Mouse (Mus musculus) layer of hippocampus, adult 8-10 months (tissue): ENCODE data around the gene Lyrm7. TPM values are rescaled to one million over a fixed set of nuclear protein-coding genes. Genes with fewer than 3 reads are reported as not detected.

Experiments used
- DNase-seq, 2 experiments: peaks; one replicate each; pipeline ENCODE4 v3.0.0; 2022; ENCODE audit warnings: low spot score in 2 of 2
- total RNA-seq, 4 experiments: library from RNA; stranded (reverse); gene quantifications; 2 replicates each; pipeline ENCODE4 v1.2.4; 2022

Lyrm7 gene
- total RNA-seq, 4 experiments from 2014 or later: 28.0 to 34.3 (median 30.4) TPM

GRCm38 (mm10) chr11:54802621-54803020 lies 58.1 kb downstream of the Lyrm7 start:
- no peak for DNase-seq

GRCm38 (mm10) chr11:54801791-54802558 lies 58.7 kb downstream of the Lyrm7 start:
- no peak for DNase-seq

- no peak for DNase-seq
These were observed 64.2 kb downstream of the Lyrm7 start for GRCm38 (mm10) chr11:54796551-54796950.

- DNase-seq: no peak
These were observed 66.0 kb downstream of the Lyrm7 start for GRCm38 (mm10) chr11:54794678-54795077.

GRCm38 (mm10) chr11:54793173-54793572 lies 67.5 kb downstream of the Lyrm7 start:
- DNase-seq: no peak

GRCm38 (mm10) chr11:54791458-54791857 lies 69.3 kb downstream of the Lyrm7 start:
- DNase-seq: no peak

GRCm38 (mm10) chr11:54787488-54788474 lies 72.9 kb downstream of the Lyrm7 start, which contains the start of gene Cdc42se2:
Gene Cdc42se2, minus strand, starts transcription at chr11:54787675.
- peak; percentile 94 to 95 for DNase-seq

GRCm38 (mm10) chr11:54786858-54787487 lies 73.7 kb downstream of the Lyrm7 start:
- peak; percentile 40 to 47 for DNase-seq

GRCm38 (mm10) chr11:54785566-54785965 lies 75.2 kb downstream of the Lyrm7 start:
- no peak for DNase-seq

GRCm38 (mm10) chr11:54784436-54784835 lies 76.3 kb downstream of the Lyrm7 start:
- DNase-seq: no peak

- no peak for DNase-seq
These were observed 78.5 kb downstream of the Lyrm7 start for GRCm38 (mm10) chr11:54782253-54782652.

- no peak for DNase-seq
These were observed 80.8 kb downstream of the Lyrm7 start for GRCm38 (mm10) chr11:54779946-54780345.

- no peak for DNase-seq
These were observed 82.4 kb downstream of the Lyrm7 start for GRCm38 (mm10) chr11:54778131-54778844.

- DNase-seq: no peak
These were observed 83.2 kb downstream of the Lyrm7 start for GRCm38 (mm10) chr11:54777387-54778130.

Other genes with a start within 250 kb of the Lyrm7 start
- gene Cdc42se2, start 73.2 kb downstream of the Lyrm7 start, total RNA-seq: 100 to 1,000 TPM; 125 to 130 (median 128) TPM
- 100 to 1,000 TPM; 219 to 289 (median 258) TPM for gene Hint1, start 5.5 kb upstream of the Lyrm7 start, total RNA-seq
- gene Gpx3, start 41.5 kb upstream of the Lyrm7 start, total RNA-seq: 1 to 10 TPM; 4.4 to 8.8 (median 5.1) TPM
- 10 to 100 TPM; 31.4 to 34.3 (median 33.9) TPM for gene Tnip1, start 102.0 kb upstream of the Lyrm7 start, total RNA-seq
- 10 to 100 TPM; 85.6 to 95.3 (median 89.4) TPM for gene Anxa6, start 172.5 kb upstream of the Lyrm7 start, total RNA-seq
- gene Ccdc69, start 217.2 kb upstream of the Lyrm7 start, total RNA-seq: 1 to 10 TPM in 1 of 4 experiments, under 1 TPM in 3; 0.32 to 1.1 (median 0.75) TPM
- gene Gm2a, start 237.2 kb upstream of the Lyrm7 start, total RNA-seq: 10 to 100 TPM; 28.3 to 45.4 (median 36.9) TPM